Mouse (Mus musculus): ENCODE measurements around the gene Acat3.

- TF ChIP-seq CTCF (IDR thresholded peaks at IDR 0.05; ENCODE audit: low read depth) (no peak), EP300 (IDR thresholded peaks at IDR 0.05; ENCODE audit: low read depth) (0 out of 2 replicates have a peak, but pooled peaks have one; percentile 39)
Observed at GRCm38 (mm10) chr17:12940151-12940805, at the start of gene Acat3.

Data from liver, postnatal 0 days (tissue).